Mouse (Mus musculus) layer of hippocampus, postnatal 36 days (tissue): ENCODE data around the gene Vmn1r16. TPM values are rescaled to one million over a fixed set of nuclear protein-coding genes. Genes with fewer than 3 reads are reported as not detected.
"Not testable (repeated sequence)": the region's sequence is repeated elsewhere in the genome, so short reads cannot be mapped to it uniquely, and the experiment has no call there.

Experiments used
- DNase-seq, 2 experiments: peaks; one replicate each; pipeline ENCODE4 v3.0.0; 2022
- total RNA-seq, 2 experiments: library from RNA; stranded (reverse); gene quantifications; 2 replicates each; pipeline ENCODE4 v1.2.3; 2021

The Vmn1r16 gene
- not detected for total RNA-seq

- no peak for DNase-seq
Measured at GRCm38 (mm10) chr6:57329394-57329793, at the start of gene Vmn1r16. TSS of gene Vmn1r16 (minus strand) at chr6:57329494.

- DNase-seq = no peak
Measured at GRCm38 (mm10) chr6:57367496-57367895, 38.2 kb upstream of the Vmn1r16 start.

GRCm38 (mm10) chr6:57365866-57366265 lies 36.6 kb upstream of the Vmn1r16 start:
- DNase-seq = not testable (repeated sequence)

GRCm38 (mm10) chr6:57363627-57364026 lies 34.3 kb upstream of the Vmn1r16 start, which contains the start of gene Vmn1r17:
TSS of gene Vmn1r17 (minus strand) at chr6:57363727.
- no peak for DNase-seq

- no peak for DNase-seq
Measured at GRCm38 (mm10) chr6:57356864-57357263, 27.6 kb upstream of the Vmn1r16 start.

- DNase-seq = no peak
Measured at GRCm38 (mm10) chr6:57326176-57326575, 3.1 kb downstream of the Vmn1r16 start.

- DNase-seq = peak in 1 of 2 experiments; percentile 1
Measured at GRCm38 (mm10) chr6:57278952-57279351, 50.3 kb downstream of the Vmn1r16 start.

- DNase-seq = no peak
Measured at GRCm38 (mm10) chr6:57272517-57272916, 56.8 kb downstream of the Vmn1r16 start.

- no peak for DNase-seq
Measured at GRCm38 (mm10) chr6:57271881-57272280, 57.4 kb downstream of the Vmn1r16 start.

Other genes starting within 250 kb of the Vmn1r16 start
- gene Vmn1r10, start 220.0 kb downstream of the Vmn1r16 start, total RNA-seq = not detected
- gene Vmn1r11, start 196.0 kb downstream of the Vmn1r16 start, total RNA-seq = not detected
- not detected for gene Vmn1r12, start 172.6 kb downstream of the Vmn1r16 start, total RNA-seq
- gene Vmn1r13, start 126.2 kb downstream of the Vmn1r16 start, total RNA-seq = not detected
- gene Vmn1r14, start 97.8 kb downstream of the Vmn1r16 start, total RNA-seq = not detected
- not detected for gene Vmn1r15, start 71.5 kb downstream of the Vmn1r16 start, total RNA-seq
- gene Vmn1r17, start 34.2 kb upstream of the Vmn1r16 start, total RNA-seq = not detected
- gene Vmn1r18, start 66.3 kb upstream of the Vmn1r16 start, total RNA-seq = under 1 TPM in 1 of 2 experiments, not detected in 1; 0.08 TPM
- gene Vmn1r19, start 74.3 kb upstream of the Vmn1r16 start, total RNA-seq = not detected
- not detected for gene Vmn1r20, start 99.4 kb upstream of the Vmn1r16 start, total RNA-seq
- 10 to 100 TPM; 66.1 to 74.2 TPM for gene Ppm1k, start 206.0 kb upstream of the Vmn1r16 start, total RNA-seq